Mouse (Mus musculus): Measurements from ENCODE around the gene Srsf5. TPM values are rescaled to one million over a fixed set of nuclear protein-coding genes. Genes with fewer than 3 reads are reported as not detected.

The Srsf5 gene
- polyA plus RNA-seq, 1 experiment from 2014 or later = 323 TPM

GRCm38 (mm10) chr12:80927518-80927917 is 17.8 kb upstream of the Srsf5 start:
- Histone ChIP-seq H3K27ac (replicated peaks; ENCODE audit: low read depth, low read length) (no peak overlapping the region), H3K4me3 (ENCODE audit: low read depth, low read length) (no peak overlapping the region), H3K4me2 (ENCODE audit: low read depth, low read length) (no peak overlapping the region), H3K36me3 (ENCODE audit: control insufficient read depth, insufficient read depth, low read length) (no peaks in the 10 kb centered on the region), H3K9ac (ENCODE audit: low read depth, low read length) (no peak overlapping the region), H3K9me3 (ENCODE audit: control insufficient read depth, low read length) (no peaks in the 10 kb centered on the region), H3K4me1 (ENCODE audit: control insufficient read depth, insufficient read depth, low read length) (0 out of 2 replicates have a peak, but pooled peaks cover 2% of the 10 kb centered on the region), H3K27me3 (replicated peaks; ENCODE audit: control insufficient read depth, insufficient read depth, low read length) (no peaks in the 10 kb centered on the region)
- DNase-seq (ENCODE audit: low spot score) (no peak), ATAC-seq (ENCODE audit: low read depth) (no peak)
- WGBS = 59% methylated on average over 1 of the region's 1 CpGs

- ATAC-seq (ENCODE audit: low read depth) = no peak
- H3K4me3 ChIP-seq (ENCODE audit: low read depth, low read length) = no peak overlapping the region
- 87% methylated on average over 3 of the region's 3 CpGs for WGBS
- no peaks in the 10 kb centered on the region for H3K36me3 ChIP-seq (ENCODE audit: control insufficient read depth, insufficient read depth, low read length)
- no peaks in the 10 kb centered on the region for H3K27me3 ChIP-seq (replicated peaks; ENCODE audit: control insufficient read depth, insufficient read depth, low read length)
- no peaks in the 10 kb centered on the region for H3K9me3 ChIP-seq (ENCODE audit: control insufficient read depth, low read length)
- H3K9ac ChIP-seq (ENCODE audit: low read depth, low read length) = no peak overlapping the region
- no peak for DNase-seq (ENCODE audit: low spot score)
- H3K4me1 ChIP-seq (ENCODE audit: control insufficient read depth, insufficient read depth, low read length) = 0 out of 2 replicates have a peak, but pooled peaks cover 2% of the 10 kb centered on the region
- no peak overlapping the region for H3K27ac ChIP-seq (replicated peaks; ENCODE audit: low read depth, low read length)
- no peak overlapping the region for H3K4me2 ChIP-seq (ENCODE audit: low read depth, low read length)
Measured at GRCm38 (mm10) chr12:80928881-80929280, 16.4 kb upstream of the Srsf5 start.

DNA sequence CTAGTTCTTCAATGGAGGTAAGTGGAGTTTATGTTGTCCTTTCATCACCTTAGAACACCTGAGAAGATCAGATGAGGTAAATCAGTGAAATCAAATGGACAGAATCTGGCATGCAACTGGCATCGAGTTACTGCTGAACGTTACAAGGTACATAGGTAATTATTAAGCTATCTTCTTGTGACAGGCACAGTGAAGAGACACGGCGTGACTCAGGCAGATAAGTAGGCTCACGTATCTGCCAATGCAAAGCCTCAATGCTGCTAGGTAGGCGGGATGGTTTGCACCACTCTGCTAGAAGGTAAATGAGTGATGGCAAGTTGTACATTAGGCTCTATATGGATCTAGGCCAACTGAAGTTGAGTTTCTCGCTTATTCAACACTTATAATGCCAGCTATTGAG is 15.2 kb upstream of the Srsf5 start:
- Histone ChIP-seq H3K9me3 (ENCODE audit: control insufficient read depth, low read length) (no peaks in the 10 kb centered on the region), H3K27ac (replicated peaks; ENCODE audit: low read depth, low read length) (no peak overlapping the region), H3K4me3 (ENCODE audit: low read depth, low read length) (no peak overlapping the region), H3K9ac (ENCODE audit: low read depth, low read length) (no peak overlapping the region), H3K36me3 (ENCODE audit: control insufficient read depth, insufficient read depth, low read length) (no peaks in the 10 kb centered on the region), H3K27me3 (replicated peaks; ENCODE audit: control insufficient read depth, insufficient read depth, low read length) (no peaks in the 10 kb centered on the region), H3K4me1 (ENCODE audit: control insufficient read depth, insufficient read depth, low read length) (no peaks in the 10 kb centered on the region), H3K4me2 (ENCODE audit: low read depth, low read length) (no peak overlapping the region)
- DNase-seq (ENCODE audit: low spot score) (no peak), ATAC-seq (ENCODE audit: low read depth) (no peak)
- WGBS = 73% methylated on average over 7 of the region's 7 CpGs

GRCm38 (mm10) chr12:80931402-80932140 is 13.7 kb upstream of the Srsf5 start:
- Histone ChIP-seq H3K4me3 (ENCODE audit: low read depth, low read length) (no peak overlapping the region), H3K4me2 (ENCODE audit: low read depth, low read length) (no peak overlapping the region), H3K27me3 (replicated peaks; ENCODE audit: control insufficient read depth, insufficient read depth, low read length) (no peaks in the 10 kb centered on the region), H3K36me3 (ENCODE audit: control insufficient read depth, insufficient read depth, low read length) (no peaks in the 10 kb centered on the region), H3K9ac (ENCODE audit: low read depth, low read length) (no peak overlapping the region), H3K9me3 (ENCODE audit: control insufficient read depth, low read length) (no peaks in the 10 kb centered on the region), H3K27ac (replicated peaks; ENCODE audit: low read depth, low read length) (no peak overlapping the region), H3K4me1 (ENCODE audit: control insufficient read depth, insufficient read depth, low read length) (no peaks in the 10 kb centered on the region)
- ATAC-seq (ENCODE audit: low read depth) (no peak), DNase-seq (ENCODE audit: low spot score) (no peak)
- 92% methylated on average over 3 of the region's 3 CpGs for WGBS

DNA sequence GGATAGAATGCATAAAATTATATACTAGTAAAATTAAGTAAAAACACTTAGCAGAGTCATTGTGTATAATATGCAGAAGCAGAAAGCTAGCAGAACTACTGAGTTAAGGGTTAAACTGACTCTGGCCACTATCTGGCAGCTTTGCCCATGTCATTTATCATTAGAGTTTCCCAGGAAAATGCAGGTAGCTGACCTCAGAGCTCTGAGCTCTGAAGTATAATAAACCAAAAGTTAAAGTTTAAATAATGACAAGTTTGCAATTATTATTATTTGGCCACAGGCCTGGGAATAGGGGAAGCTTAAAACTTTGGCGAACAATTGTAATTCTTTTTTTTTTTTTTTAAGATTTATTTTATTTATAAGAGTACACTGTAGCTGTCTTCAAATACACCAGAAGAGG is 12.4 kb upstream of the Srsf5 start:
- DNase-seq (ENCODE audit: low spot score) (no peak), ATAC-seq (ENCODE audit: low read depth) (no peak)
- H3K4me2 ChIP-seq (ENCODE audit: low read depth, low read length) = no peak overlapping the region
- 87% methylated on average over 1 of the region's 1 CpGs for WGBS
- H3K9ac ChIP-seq (ENCODE audit: low read depth, low read length) = no peak overlapping the region
- no peaks in the 10 kb centered on the region for H3K9me3 ChIP-seq (ENCODE audit: control insufficient read depth, low read length)
- no peaks in the 10 kb centered on the region for H3K4me1 ChIP-seq (ENCODE audit: control insufficient read depth, insufficient read depth, low read length)
- no peaks in the 10 kb centered on the region for H3K36me3 ChIP-seq (ENCODE audit: control insufficient read depth, insufficient read depth, low read length)
- H3K4me3 ChIP-seq (ENCODE audit: low read depth, low read length) = no peak overlapping the region
- no peak overlapping the region for H3K27ac ChIP-seq (replicated peaks; ENCODE audit: low read depth, low read length)
- H3K27me3 ChIP-seq (replicated peaks; ENCODE audit: control insufficient read depth, insufficient read depth, low read length) = no peaks in the 10 kb centered on the region

DNA sequence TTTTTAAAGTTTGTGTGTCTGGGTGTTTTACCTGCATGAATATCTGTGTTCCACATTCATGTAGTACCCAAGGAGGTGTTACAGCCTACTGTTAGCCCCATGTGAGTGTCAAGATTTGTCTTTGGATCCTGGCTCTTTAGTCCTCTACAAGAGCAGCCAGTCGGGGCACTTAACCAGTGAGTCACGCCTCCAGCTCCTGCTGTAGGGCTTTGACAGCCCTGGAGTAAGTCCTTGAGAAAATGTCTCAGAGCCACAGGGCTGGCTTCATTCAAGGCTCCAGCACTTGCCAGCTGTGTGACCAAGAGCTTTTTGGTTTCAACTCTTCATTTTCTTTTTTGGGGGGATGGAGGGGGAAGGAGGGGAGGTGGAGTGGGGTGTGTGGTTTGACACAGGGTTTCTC is 8.6 kb upstream of the Srsf5 start:
- Histone ChIP-seq H3K9me3 (ENCODE audit: control insufficient read depth, low read length) (no peaks in the 10 kb centered on the region), H3K9ac (ENCODE audit: low read depth, low read length) (no peak overlapping the region), H3K27ac (replicated peaks; ENCODE audit: low read depth, low read length) (no peak overlapping the region), H3K4me3 (ENCODE audit: low read depth, low read length) (no peak overlapping the region), H3K27me3 (replicated peaks; ENCODE audit: control insufficient read depth, insufficient read depth, low read length) (no peaks in the 10 kb centered on the region), H3K36me3 (ENCODE audit: control insufficient read depth, insufficient read depth, low read length) (no peaks in the 10 kb centered on the region), H3K4me2 (ENCODE audit: low read depth, low read length) (no peak overlapping the region), H3K4me1 (ENCODE audit: control insufficient read depth, insufficient read depth, low read length) (no peaks in the 10 kb centered on the region)
- ATAC-seq (ENCODE audit: low read depth) (no peak), DNase-seq (ENCODE audit: low spot score) (no peak)
- 72% methylated on average over 2 of the region's 2 CpGs for WGBS

DNA sequence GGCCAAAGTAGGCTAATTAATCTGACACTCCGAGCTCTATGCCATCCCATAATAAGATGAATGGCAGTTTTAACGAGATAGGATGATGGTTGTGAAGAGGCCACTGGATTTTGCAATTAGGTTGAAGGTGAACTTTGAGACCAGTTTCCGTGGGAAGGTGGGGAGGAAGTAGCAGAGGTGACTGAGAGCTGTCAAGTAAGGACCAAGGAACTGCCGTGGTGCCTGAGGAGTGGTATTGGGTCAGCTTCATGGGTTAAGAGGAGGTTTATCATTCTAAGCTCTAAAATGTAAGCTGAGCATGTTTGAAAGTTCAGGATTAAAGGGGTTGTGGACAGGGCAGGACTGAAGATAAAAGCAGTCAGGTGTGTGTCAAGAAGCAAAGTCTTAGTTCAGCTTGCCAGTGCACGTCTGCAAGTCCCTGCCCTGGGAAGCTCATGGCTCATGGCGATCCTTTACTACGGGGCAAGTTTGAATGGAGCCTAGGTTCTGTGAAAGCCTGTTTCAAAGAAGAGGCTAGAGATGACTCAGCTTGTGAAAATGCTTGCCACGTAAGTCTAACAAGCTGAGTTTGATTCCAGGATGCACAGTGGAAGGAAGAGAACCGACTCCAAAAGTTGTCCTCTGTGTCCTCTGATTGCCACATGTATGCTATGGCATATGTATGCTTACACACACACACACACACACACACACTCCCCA is 7.8 kb upstream of the Srsf5 start:
- Histone ChIP-seq H3K36me3 (ENCODE audit: control insufficient read depth, insufficient read depth, low read length) (no peaks in the 10 kb centered on the region), H3K4me3 (ENCODE audit: low read depth, low read length) (no peak overlapping the region), H3K4me2 (ENCODE audit: low read depth, low read length) (no peak overlapping the region), H3K9me3 (ENCODE audit: control insufficient read depth, low read length) (no peaks in the 10 kb centered on the region), H3K9ac (ENCODE audit: low read depth, low read length) (no peak overlapping the region), H3K27me3 (replicated peaks; ENCODE audit: control insufficient read depth, insufficient read depth, low read length) (no peaks in the 10 kb centered on the region), H3K4me1 (ENCODE audit: control insufficient read depth, insufficient read depth, low read length) (no peaks in the 10 kb centered on the region), H3K27ac (replicated peaks; ENCODE audit: low read depth, low read length) (no peak overlapping the region)
- DNase-seq (ENCODE audit: low spot score) = no peak
- ATAC-seq (ENCODE audit: low read depth) = no peak
- WGBS = 74% methylated on average over 9 of the region's 9 CpGs

- 53% methylated on average over 5 of the region's 5 CpGs for WGBS
- H3K36me3 ChIP-seq (ENCODE audit: control insufficient read depth, insufficient read depth, low read length) = no peaks in the 10 kb centered on the region
- H3K4me3 ChIP-seq (ENCODE audit: low read depth, low read length) = no peak overlapping the region
- H3K4me1 ChIP-seq (ENCODE audit: control insufficient read depth, insufficient read depth, low read length) = no peaks in the 10 kb centered on the region
- no peak for ATAC-seq (ENCODE audit: low read depth)
- DNase-seq (ENCODE audit: low spot score) = peak; percentile 64
- H3K4me2 ChIP-seq (ENCODE audit: low read depth, low read length) = no peak overlapping the region
- H3K27me3 ChIP-seq (replicated peaks; ENCODE audit: control insufficient read depth, insufficient read depth, low read length) = no peaks in the 10 kb centered on the region
- 0 out of 2 replicates have a peak overlapping the region, but pooled peaks have one; percentile 21 for H3K27ac ChIP-seq (replicated peaks; ENCODE audit: low read depth, low read length)
- no peaks in the 10 kb centered on the region for H3K9me3 ChIP-seq (ENCODE audit: control insufficient read depth, low read length)
- no peak overlapping the region for H3K9ac ChIP-seq (ENCODE audit: low read depth, low read length)
Measured at GRCm38 (mm10) chr12:80938642-80939041, 6.7 kb upstream of the Srsf5 start.

All from embryonic facial prominence, embryonic 14.5 days (tissue).